Mouse (Mus musculus) small intestine, adult 2 months (tissue): Measurements from ENCODE around the gene Focad.

ENCODE experiments used
- CTCF ChIP-seq: fragments of 200-500 bp; IDR thresholded peaks from 2 replicates; pipeline ENCODE4 v1.5.1; 2012; ENCODE audit warnings: low read depth, mild to moderate bottlenecking, control low read depth, inconsistent platforms, low read length, moderate library complexity, mixed read lengths; ENCODE audit not compliant: insufficient replicate concordance, insufficient read length; ENCODE audit errors: extremely low read depth
- POLR2A ChIP-seq: fragments of 200-500 bp; IDR thresholded peaks from 2 replicates; pipeline ENCODE4 v1.6.1; 2012; ENCODE audit warnings: low read depth, mild to moderate bottlenecking, control low read depth, inconsistent platforms, low read length, moderate library complexity

DNA sequence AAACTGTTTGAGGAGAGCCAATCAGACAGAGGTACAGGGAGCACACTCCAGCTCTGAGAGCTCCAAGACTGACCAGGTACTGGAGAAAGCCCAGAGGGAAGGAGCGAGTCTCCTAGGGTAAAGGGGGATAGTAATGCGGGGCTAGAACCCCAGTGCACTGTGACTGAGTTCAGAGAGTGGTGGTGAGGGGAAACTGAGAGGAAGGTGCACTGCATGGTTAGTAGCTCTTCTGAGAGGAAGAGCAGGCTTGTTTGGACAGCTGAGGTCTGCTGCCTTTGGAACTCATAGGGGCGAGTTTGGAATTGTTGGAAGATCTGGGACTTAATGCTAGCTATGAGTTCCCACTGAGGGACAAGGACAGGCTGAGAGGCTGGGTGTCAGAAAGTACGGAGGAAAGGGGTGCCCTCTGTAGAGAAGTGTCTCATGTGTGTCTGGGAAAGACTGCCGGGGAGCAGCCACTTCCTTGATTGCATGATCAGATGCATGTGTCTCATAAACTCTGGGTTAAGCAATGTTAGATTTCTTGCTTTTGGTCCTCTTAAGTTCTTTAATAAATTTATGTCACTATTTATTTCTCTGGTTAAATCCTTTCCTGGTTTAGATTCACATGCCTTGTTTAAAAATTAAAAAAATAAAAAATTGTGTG is 24.4 kb downstream of the Focad start:
- TF ChIP-seq CTCF (no peak), POLR2A (no peak)
